Mouse (Mus musculus) neural tube, embryonic 13.5 days (tissue): ENCODE measurements at regions not wholly inside any gene's neighbourhood (a gene's known extent, or its start where the extent isn't known, plus 50 kb on each side); places are given as distances from the start of the nearest gene placed in this dataset.
A peak's percentile ranks its signal among the peaks of the same experiment; 100 is the strongest.

Experiments
- ATAC-seq: fragments of 200-750 bp; cut with Nextera tagmentation; 2 replicates; pipeline ENCODE4 v1.8.0; 2017; ENCODE audit warnings: low read depth, mild to moderate bottlenecking, moderate TSS enrichment, moderate library complexity
- H3K27ac ChIP-seq: fragments of 300-500 bp; sonication (generic); replicated peaks from 2 replicates; pipeline ENCODE4 v1.5.1; 2015; ENCODE audit warnings: moderate library complexity, mild to moderate bottlenecking, inconsistent platforms
- H3K27me3 ChIP-seq: fragments of 300-500 bp; sonication (generic); 2 replicates; pipeline ENCODE4 v1.6.1; 2015; ENCODE audit warnings: mild to moderate bottlenecking, inconsistent platforms
- H3K36me3 ChIP-seq: fragments of 300-500 bp; sonication (generic); 2 replicates; pipeline ENCODE4 v1.6.1; 2015; ENCODE audit warnings: mild to moderate bottlenecking, inconsistent platforms
- H3K4me1 ChIP-seq: fragments of 300-500 bp; sonication (generic); replicated peaks from 2 replicates; pipeline ENCODE4 v1.6.1; 2015; ENCODE audit warnings: inconsistent platforms
- H3K4me2 ChIP-seq: fragments of 300-500 bp; sonication (generic); 2 replicates; pipeline ENCODE4 v1.6.1; 2015; ENCODE audit warnings: inconsistent platforms, mild to moderate bottlenecking, moderate library complexity
- H3K4me3 ChIP-seq: fragments of 300-500 bp; sonication (generic); 2 replicates; pipeline ENCODE4 v1.5.1; 2015; ENCODE audit warnings: mild to moderate bottlenecking, inconsistent platforms
- H3K9ac ChIP-seq: fragments of 300-500 bp; sonication (generic); 2 replicates; pipeline ENCODE4 v1.6.1; 2015; ENCODE audit warnings: moderate library complexity, mild to moderate bottlenecking, inconsistent platforms
- H3K9me3 ChIP-seq: fragments of 300-500 bp; sonication (generic); 2 replicates; pipeline ENCODE4 v1.6.1; 2016; ENCODE audit warnings: inconsistent platforms
- WGBS: fragments of 180-500 bp; shearing (Covaris S2); methylation state at CpG from one replicate; pipeline ENCODE4 v1.1.7; 2015; 5-methylcytosine and 5-hydroxymethylcytosine counted together

- no peaks in the 10 kb centered on the region for H3K9me3 ChIP-seq
- WGBS: 60% methylated on average over 3 of the region's 3 CpGs
- no peaks in the 10 kb centered on the region for H3K36me3 ChIP-seq
- H3K27ac ChIP-seq: no peak overlapping the region
- H3K4me3 ChIP-seq: no peak overlapping the region
- H3K9ac ChIP-seq: no peak overlapping the region
- peaks cover 11% of the 10 kb centered on the region for H3K4me1 ChIP-seq
- H3K4me2 ChIP-seq: no peak overlapping the region
- no peak for ATAC-seq
- H3K27me3 ChIP-seq: no peaks in the 10 kb centered on the region
These were observed 231.5 kb upstream of the Eef2kmt start for GRCm38 (mm10) chr16:5487259-5487658.

- no peak overlapping the region for H3K27ac ChIP-seq
- no peaks in the 10 kb centered on the region for H3K9me3 ChIP-seq
- no peaks in the 10 kb centered on the region for H3K36me3 ChIP-seq
- peak; percentile 72 for ATAC-seq
- H3K9ac ChIP-seq: no peak overlapping the region
- no peaks in the 10 kb centered on the region for H3K27me3 ChIP-seq
- H3K4me3 ChIP-seq: no peak overlapping the region
- H3K4me2 ChIP-seq: no peak overlapping the region
- WGBS: 10% methylated on average over 6 of the region's 6 CpGs
- H3K4me1 ChIP-seq: peaks cover 11% of the 10 kb centered on the region
These were observed 227.6 kb upstream of the Eef2kmt start for GRCm38 (mm10) chr16:5483337-5483736.

- Histone ChIP-seq H3K4me1 (peaks cover 16% of the 10 kb centered on the region), H3K27me3 (no peaks in the 10 kb centered on the region), H3K27ac (no peak overlapping the region), H3K4me2 (no peak overlapping the region), H3K9me3 (no peaks in the 10 kb centered on the region), H3K4me3 (no peak overlapping the region), H3K36me3 (no peaks in the 10 kb centered on the region), H3K9ac (no peak overlapping the region)
- 89% methylated on average over 1 of the region's 1 CpGs for WGBS
- ATAC-seq: no peak
These were observed 224.4 kb upstream of the Eef2kmt start for GRCm38 (mm10) chr16:5480148-5480547.

GRCm38 (mm10) chr16:5478970-5479369, 223.2 kb upstream of the Eef2kmt start:
- Histone ChIP-seq H3K4me2 (no peak overlapping the region), H3K4me3 (no peak overlapping the region), H3K27ac (no peak overlapping the region), H3K36me3 (no peaks in the 10 kb centered on the region), H3K9ac (no peak overlapping the region), H3K27me3 (no peaks in the 10 kb centered on the region), H3K9me3 (no peaks in the 10 kb centered on the region), H3K4me1 (peaks cover 23% of the 10 kb centered on the region)
- ATAC-seq: no peak

- no peak overlapping the region for H3K4me3 ChIP-seq
- H3K9ac ChIP-seq: no peak overlapping the region
- H3K9me3 ChIP-seq: no peaks in the 10 kb centered on the region
- H3K36me3 ChIP-seq: no peaks in the 10 kb centered on the region
- 21% methylated on average over 5 of the region's 5 CpGs for WGBS
- H3K27ac ChIP-seq: no peak overlapping the region
- H3K27me3 ChIP-seq: peaks cover 4% of the 10 kb centered on the region; the same call in 1 of the 2 replicates
- ATAC-seq: no peak
- H3K4me1 ChIP-seq: peaks cover 23% of the 10 kb centered on the region
- no peak overlapping the region for H3K4me2 ChIP-seq
These were observed 215.5 kb upstream of the Eef2kmt start for GRCm38 (mm10) chr16:5471321-5471720.

GRCm38 (mm10) chr16:5467587-5467986, 211.8 kb upstream of the Eef2kmt start:
- no peak overlapping the region for H3K4me3 ChIP-seq
- ATAC-seq: 0 out of 2 replicates have a peak, but pooled peaks have one; percentile 57

GRCm38 (mm10) chr16:5466760-5467159, 211.0 kb upstream of the Eef2kmt start:
- no peak overlapping the region for H3K4me2 ChIP-seq
- 0 out of 2 replicates have a peak, but pooled peaks cover 4% of the 10 kb centered on the region for H3K4me1 ChIP-seq
- H3K4me3 ChIP-seq: no peak overlapping the region
- H3K9ac ChIP-seq: no peak overlapping the region
- H3K27me3 ChIP-seq: no peaks in the 10 kb centered on the region
- H3K9me3 ChIP-seq: no peaks in the 10 kb centered on the region
- ATAC-seq: no peak
- 47% methylated on average over 2 of the region's 2 CpGs for WGBS
- no peaks in the 10 kb centered on the region for H3K36me3 ChIP-seq
- no peak overlapping the region for H3K27ac ChIP-seq

More at GRCm38 (mm10) chr16:5467587-5467986, 211.8 kb upstream of the Eef2kmt start:
- Histone ChIP-seq H3K4me2 (no peak overlapping the region), H3K27ac (no peak overlapping the region), H3K4me1 (0 out of 2 replicates have a peak, but pooled peaks cover 4% of the 10 kb centered on the region), H3K27me3 (peaks cover 3% of the 10 kb centered on the region; the same call in 1 of the 2 replicates), H3K9ac (no peak overlapping the region), H3K9me3 (no peaks in the 10 kb centered on the region), H3K36me3 (no peaks in the 10 kb centered on the region)
- 12% methylated on average over 3 of the region's 3 CpGs for WGBS

GRCm38 (mm10) chr16:5455352-5455965, 199.7 kb upstream of the Eef2kmt start:
- Histone ChIP-seq H3K4me3 (no peak overlapping the region), H3K4me1 (peaks cover 9% of the 10 kb centered on the region), H3K4me2 (no peak overlapping the region), H3K27me3 (no peaks in the 10 kb centered on the region), H3K36me3 (no peaks in the 10 kb centered on the region), H3K9me3 (no peaks in the 10 kb centered on the region), H3K9ac (no peak overlapping the region), H3K27ac (no peak overlapping the region)
- ATAC-seq: no peak
- WGBS: 3% methylated on average over 5 of the region's 5 CpGs

GRCm38 (mm10) chr16:5454243-5454642, 198.5 kb upstream of the Eef2kmt start:
- H3K9me3 ChIP-seq: no peaks in the 10 kb centered on the region
- peaks cover 9% of the 10 kb centered on the region for H3K4me1 ChIP-seq
- H3K4me2 ChIP-seq: no peak overlapping the region
- no peak overlapping the region for H3K4me3 ChIP-seq
- H3K36me3 ChIP-seq: no peaks in the 10 kb centered on the region
- no peak overlapping the region for H3K9ac ChIP-seq
- no peak overlapping the region for H3K27ac ChIP-seq
- H3K27me3 ChIP-seq: no peaks in the 10 kb centered on the region
- no peak for ATAC-seq
- 15% methylated on average over 6 of the region's 6 CpGs for WGBS

- Histone ChIP-seq H3K4me2 (no peak overlapping the region), H3K4me3 (no peak overlapping the region), H3K9ac (no peak overlapping the region), H3K27ac (no peak overlapping the region), H3K27me3 (no peaks in the 10 kb centered on the region), H3K36me3 (no peaks in the 10 kb centered on the region), H3K4me1 (peaks cover 9% of the 10 kb centered on the region), H3K9me3 (no peaks in the 10 kb centered on the region)
- WGBS: 89% methylated on average over 6 of the region's 6 CpGs
- no peak for ATAC-seq
These were observed 197.2 kb upstream of the Eef2kmt start for GRCm38 (mm10) chr16:5452971-5453370.

GRCm38 (mm10) chr16:5445776-5446175, 190.0 kb upstream of the Eef2kmt start:
- ATAC-seq: no peak
- no peak overlapping the region for H3K9ac ChIP-seq
- H3K4me1 ChIP-seq: no peaks in the 10 kb centered on the region
- no peak overlapping the region for H3K4me3 ChIP-seq
- H3K36me3 ChIP-seq: no peaks in the 10 kb centered on the region
- no peak overlapping the region for H3K27ac ChIP-seq
- no peak overlapping the region for H3K4me2 ChIP-seq
- no peaks in the 10 kb centered on the region for H3K9me3 ChIP-seq
- WGBS: 73% methylated on average over 6 of the region's 6 CpGs
- H3K27me3 ChIP-seq: no peaks in the 10 kb centered on the region

GRCm38 (mm10) chr16:5444785-5445184, 189.0 kb upstream of the Eef2kmt start:
- Histone ChIP-seq H3K36me3 (no peaks in the 10 kb centered on the region), H3K9ac (no peak overlapping the region), H3K4me3 (no peak overlapping the region), H3K27ac (no peak overlapping the region), H3K4me2 (no peak overlapping the region), H3K9me3 (no peaks in the 10 kb centered on the region), H3K4me1 (no peaks in the 10 kb centered on the region), H3K27me3 (no peaks in the 10 kb centered on the region)
- ATAC-seq: no peak
- WGBS: 52% methylated on average over 2 of the region's 2 CpGs

GRCm38 (mm10) chr16:5439717-5440116, 183.9 kb upstream of the Eef2kmt start:
- H3K9me3 ChIP-seq: no peaks in the 10 kb centered on the region
- H3K4me1 ChIP-seq: no peaks in the 10 kb centered on the region
- H3K36me3 ChIP-seq: no peaks in the 10 kb centered on the region
- 95% methylated on average over 2 of the region's 2 CpGs for WGBS
- no peak overlapping the region for H3K4me3 ChIP-seq
- H3K4me2 ChIP-seq: no peak overlapping the region
- H3K9ac ChIP-seq: no peak overlapping the region
- ATAC-seq: no peak
- H3K27me3 ChIP-seq: no peaks in the 10 kb centered on the region
- H3K27ac ChIP-seq: no peak overlapping the region
